Mouse (Mus musculus): Measurements from ENCODE around the gene Klc2.

- TF ChIP-seq POLR2A (IDR thresholded peaks at IDR 0.05; ENCODE audit: borderline replicate concordance, extremely low read depth, insufficient read depth, insufficient read length, poor library complexity, severe bottlenecking) (no peak), CTCF (IDR thresholded peaks at IDR 0.05; ENCODE audit: borderline replicate concordance, extremely low read depth, insufficient read depth, insufficient read length) (no peak)
Observed at GRCm38 (mm10) chr19:5069978-5070377, 48.4 kb downstream of the Klc2 start.

All from brain, embryonic 14.5 days (tissue).